ENCODE assay signal across 11 mouse cellular contexts in genomic region chr2:145882398-145882797, GRCm38 (mm10). TPM values are rescaled to one million over a fixed set of nuclear protein-coding genes. Genes with fewer than 3 reads are reported as not detected.
DNase-seq lines count a peak whose midpoint lies in the region; ATAC-seq and TF ChIP-seq lines count a peak whose summit lies in the region.
"Had no signal": no experiment of that assay in that cellular context is flagged by ENCODE, and none has a peak within 500 bp of the region (broad histone marks: within the 10 kb centered on the region; RNA-seq: fewer than 3 reads in every experiment).

No protein-coding gene starts in this region.

- TF ChIP-seq CTCF in lung, adult 2 months (IDR thresholded peaks at IDR 0.05; ENCODE audit: insufficient read depth, low read length): peak; percentile 29; the same call in 1 of the 2 replicates

- no peak for ATAC-seq in embryonic facial prominence, embryonic 12.5 days (ENCODE audit: insufficient number of reproducible peaks, insufficient read depth, low FRiP score, low TSS enrichment)
- ATAC-seq in monocyte, adult 5-6 weeks (replicated peaks; ENCODE audit: insufficient number of reproducible peaks, low FRiP score, low TSS enrichment, poor library complexity, severe bottlenecking): no peak

- H3K4me2 ChIP-seq in embryonic facial prominence, embryonic 12.5 days (replicated peaks): no peak overlapping the region
- H3K4me2 ChIP-seq: neural tube, embryonic 15.5 days had no signal

- peaks cover 34% of the 10 kb centered on the region for H3K4me1 ChIP-seq in lung, adult 2 months (ENCODE audit: control insufficient read depth, insufficient read depth, low read length)
- H3K4me1 ChIP-seq in embryonic facial prominence, embryonic 12.5 days: peaks cover 58% of the 10 kb centered on the region

- no peak overlapping the region for H3K9ac ChIP-seq in embryonic facial prominence, embryonic 12.5 days
- H3K9ac ChIP-seq: neural tube, embryonic 15.5 days had no signal

- no peaks in the 10 kb centered on the region for H3K9me3 ChIP-seq in embryonic facial prominence, embryonic 12.5 days
- H3K9me3 ChIP-seq: neural tube, embryonic 15.5 days had no signal

- no peak overlapping the region for H3K4me3 ChIP-seq in lung, adult 2 months (replicated peaks; ENCODE audit: extremely low read depth, low read depth, low read length)
- no peak overlapping the region for H3K4me3 ChIP-seq in embryonic facial prominence, embryonic 12.5 days
- H3K4me3 ChIP-seq: neural tube, embryonic 15.5 days had no signal

- WGBS in lung, adult 2 months: 3% methylated on average over 2 of the region's 2 CpGs
- WGBS in embryonic facial prominence, embryonic 12.5 days: 20% methylated on average over 2 of the region's 2 CpGs

- peak overlapping the region; percentile 98 for H3K27ac ChIP-seq in embryonic facial prominence, embryonic 12.5 days

- H3K36me3 ChIP-seq in embryonic facial prominence, embryonic 12.5 days: peaks cover 40% of the 10 kb centered on the region

- no peaks in the 10 kb centered on the region for H3K27me3 ChIP-seq in embryonic facial prominence, embryonic 12.5 days
- H3K27me3 ChIP-seq: neural tube, embryonic 15.5 days had no signal

- DNase-seq in embryo, embryonic 10 days (ENCODE audit: low spot score): peak; percentile 15
- no peak for DNase-seq in embryo, embryonic 11 days
- no peak for DNase-seq in lung, adult 2 months
- no peak for DNase-seq in lung, adult 18-20 months
- peak; percentile 37 for DNase-seq in retina, postnatal 1 day
- DNase-seq in spleen, postnatal 14 days (ENCODE audit: low spot score in 2 of 2): no peak
- DNase-seq: heart, postnatal 4 days had no signal

- TF ChIP-seq POLR2A in lung, adult 2 months (IDR thresholded peaks at IDR 0.05; ENCODE audit: borderline replicate concordance, extremely low read depth, low read depth, low read length): no peak

RNA-seq across cellular contexts. Expression of gene Naa20, which starts 19.5 kb away (rescaled TPM):
- 23.5 and 27.3 TPM in 2 replicates for polyA plus RNA-seq in lung, adult 2 months (2012; rRNA removed)
- polyA plus RNA-seq in embryonic facial prominence, embryonic 12.5 days (2016; fragmentation: Nextera tagmentation; extraction: Ambion mirVana): 152 and 156 TPM in 2 replicates
- total RNA-seq in monocyte, adult 5-6 weeks (2017): 46.0 to 84.9 TPM (median 64.9 TPM) in 3 replicates

RNA-seq across cellular contexts. Expression of gene Cfap61, which starts 52.2 kb away (rescaled TPM):
- 5.8 and 6.2 TPM in 2 replicates for polyA plus RNA-seq in lung, adult 2 months (2012; rRNA removed)
- 0.69 and 0.88 TPM in 2 replicates for polyA plus RNA-seq in embryonic facial prominence, embryonic 12.5 days (2016; fragmentation: Nextera tagmentation; extraction: Ambion mirVana)
- not detected in 3 replicates for total RNA-seq in monocyte, adult 5-6 weeks (2017)
- total RNA-seq: gastrocnemius, adult 18-20 months had no signal

RNA-seq across cellular contexts. Expression of gene Crnkl1, which starts 52.4 kb away (rescaled TPM):
- polyA plus RNA-seq in lung, adult 2 months (2012; rRNA removed): 6.6 and 10.5 TPM in 2 replicates
- 35.4 and 41.1 TPM in 2 replicates for polyA plus RNA-seq in embryonic facial prominence, embryonic 12.5 days (2016; fragmentation: Nextera tagmentation; extraction: Ambion mirVana)
- total RNA-seq in monocyte, adult 5-6 weeks (2017): 63.5 to 99.4 TPM (median 85.9 TPM) in 3 replicates

Comparison
In these comparisons a context has a peak if more than half of its experiments do, and no peak if none do; other contexts are left out.
1. DNase-seq: peak in embryo, embryonic 10 days (single experiment) and retina, postnatal 1 day (single experiment); none in embryo, embryonic 11 days (single experiment), lung, adult 2 months (single experiment), lung, adult 18-20 months (0 of 2) and spleen, postnatal 14 days (0 of 2).